Mouse (Mus musculus) thymus, postnatal 25 days (tissue): ENCODE measurements around the gene Bcl2l13.
A peak's percentile ranks its signal among the peaks of the same experiment; 100 is the strongest.
"Not testable (repeated sequence)": the region's sequence is repeated elsewhere in the genome, so short reads cannot be mapped to it uniquely, and the experiment has no call there.

ENCODE experiments used
- DNase-seq: peaks from one replicate; pipeline ENCODE4 v3.0.0; 2022

Gene Bcl2l13

GRCm38 (mm10) chr6:120830866-120831608 is 5.0 kb upstream of the Bcl2l13 start:
- no peak for DNase-seq

DNA sequence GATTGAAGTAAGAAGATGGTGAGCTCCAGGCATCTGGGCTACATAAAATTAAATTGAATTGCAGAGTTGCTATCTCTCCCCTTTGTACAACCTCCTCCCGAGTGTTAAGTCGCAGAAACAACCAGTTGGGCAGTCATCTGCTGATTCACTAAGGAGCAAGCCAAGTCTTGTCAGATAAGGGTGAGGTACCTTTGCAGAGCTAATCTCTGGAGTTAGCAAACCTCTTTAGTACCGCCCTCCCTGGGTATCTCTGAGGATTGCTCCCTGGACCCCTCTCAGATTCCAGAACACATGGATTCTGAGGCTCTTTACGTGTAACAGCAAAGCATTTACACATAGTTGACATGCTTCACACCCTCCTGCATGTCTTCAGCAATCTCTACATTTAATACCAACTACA is 3.9 kb upstream of the Bcl2l13 start:
- DNase-seq: no peak

DNA sequence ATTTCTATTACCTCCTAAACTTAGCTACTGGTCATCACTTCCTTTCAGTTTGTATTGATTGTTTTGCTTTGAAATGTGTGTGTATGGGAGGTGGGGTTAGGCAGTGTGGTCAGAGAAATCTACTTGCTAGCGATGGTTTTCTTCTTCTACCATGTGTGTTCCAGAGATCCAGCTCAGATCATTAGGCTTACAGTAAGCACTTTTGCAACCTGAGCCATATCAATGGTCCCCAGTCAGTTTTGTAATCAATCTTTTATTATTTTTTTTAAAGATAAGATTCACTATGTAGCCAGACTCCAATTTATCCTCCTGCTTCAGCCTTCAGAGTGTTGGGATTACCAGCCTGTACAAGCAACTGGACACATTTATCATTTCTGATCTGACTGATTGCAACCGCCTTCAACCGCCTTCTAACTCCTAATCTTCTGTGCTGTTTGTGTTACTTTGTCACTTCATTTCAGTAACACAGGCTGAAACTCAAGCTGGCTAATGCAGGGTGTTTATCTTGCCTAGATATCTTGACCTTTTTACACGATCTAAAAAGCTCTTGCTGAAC is 1.2 kb upstream of the Bcl2l13 start:
- DNase-seq: no peak

DNA sequence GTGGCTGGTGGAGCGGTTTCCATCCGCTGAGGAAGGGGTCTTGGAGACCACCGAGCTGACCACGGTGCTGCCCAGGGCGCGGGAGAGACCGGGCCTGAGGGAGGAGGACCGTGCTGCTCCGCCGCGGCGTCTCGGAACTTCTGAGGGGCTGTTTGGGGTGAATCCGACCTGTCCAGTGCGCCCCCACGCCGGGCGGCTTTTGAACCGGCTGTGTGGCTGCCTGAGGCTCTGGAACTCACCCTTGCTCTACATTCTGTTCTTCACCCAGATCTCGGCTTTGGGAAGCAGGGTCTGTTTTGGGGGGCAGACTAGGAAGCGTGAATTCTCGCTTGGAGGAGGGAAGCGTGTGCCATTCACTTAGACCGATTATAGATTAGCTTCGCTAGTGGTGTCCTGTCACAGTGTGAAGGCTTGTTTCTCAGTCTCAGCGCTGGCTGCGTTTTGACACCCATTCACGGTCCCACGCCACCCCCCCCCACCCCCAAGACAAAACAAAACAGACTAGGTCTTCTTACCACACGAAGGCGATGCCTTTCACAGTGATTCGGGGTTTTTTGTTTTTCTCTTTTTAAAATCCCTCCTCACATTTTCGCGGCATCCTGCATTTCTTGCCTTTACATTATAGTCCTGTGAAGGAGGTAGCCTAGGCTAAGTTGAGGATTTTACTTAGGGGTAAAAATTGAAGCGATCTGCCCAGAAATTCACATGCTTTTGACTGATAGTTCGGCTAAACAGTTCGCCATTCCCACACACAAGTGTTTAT is 558 bp downstream of the Bcl2l13 start:
- no peak for DNase-seq

DNA sequence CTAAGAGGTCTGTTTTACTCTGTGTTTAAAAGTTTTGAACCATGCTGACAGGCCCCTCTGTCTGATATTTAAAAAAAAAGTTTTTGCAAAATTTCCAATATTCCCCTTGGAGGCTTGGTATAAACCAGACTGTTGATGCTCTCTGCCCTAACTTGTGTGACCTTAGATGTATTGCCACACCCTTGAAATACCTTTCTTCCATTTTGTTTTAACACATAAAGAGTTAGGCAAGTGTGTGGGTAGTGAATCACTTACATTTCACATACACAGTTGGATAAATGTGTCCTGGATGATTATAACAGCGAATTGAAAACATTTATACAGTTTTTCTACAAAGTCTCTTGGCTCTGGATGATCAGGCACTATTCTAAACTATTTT is 1.1 kb downstream of the Bcl2l13 start:
- DNase-seq: no peak

DNA sequence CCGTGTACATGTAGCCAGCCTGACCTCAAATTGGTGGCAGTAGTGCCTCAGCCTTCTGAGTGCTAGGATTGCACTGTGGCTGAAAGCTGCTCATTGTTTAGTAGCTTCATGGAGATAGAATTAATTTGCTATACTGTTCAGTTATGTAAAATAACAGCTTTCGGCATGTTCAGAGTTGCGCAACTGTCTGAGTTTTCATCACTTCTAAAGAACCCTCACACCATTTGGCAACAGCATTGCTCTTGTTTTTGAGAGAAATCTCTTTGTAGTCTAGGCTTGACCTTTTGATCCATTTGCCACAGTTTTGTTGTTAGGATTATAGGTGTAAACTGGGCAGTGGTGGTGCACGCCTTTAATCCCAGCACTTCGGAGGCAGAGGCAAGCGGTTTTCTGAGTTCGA is 4.2 kb downstream of the Bcl2l13 start:
- DNase-seq: no peak

DNA sequence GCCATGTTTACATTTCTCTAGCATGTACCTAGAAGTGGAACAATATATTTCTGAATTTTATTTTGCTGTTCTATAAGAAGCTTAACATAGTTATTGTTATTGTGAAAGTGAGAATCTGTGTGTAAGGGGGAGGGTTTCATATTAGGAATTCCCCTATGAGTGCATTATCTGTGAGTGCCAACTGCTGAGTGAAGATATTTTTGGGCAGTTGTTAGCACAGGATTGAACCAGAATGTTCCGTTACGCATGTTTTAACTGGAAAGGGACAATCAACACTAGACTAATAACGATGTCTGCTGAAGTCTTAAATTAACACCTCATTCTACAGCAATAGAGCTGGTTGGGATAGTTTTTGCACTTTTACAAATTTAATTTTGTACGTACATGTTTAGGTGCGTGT is 5.7 kb downstream of the Bcl2l13 start:
- DNase-seq: no peak

GRCm38 (mm10) chr6:120850720-120851119 is 14.7 kb downstream of the Bcl2l13 start:
- DNase-seq: not testable (repeated sequence)

GRCm38 (mm10) chr6:120854413-120854812 is 18.4 kb downstream of the Bcl2l13 start:
- DNase-seq: no peak

DNA sequence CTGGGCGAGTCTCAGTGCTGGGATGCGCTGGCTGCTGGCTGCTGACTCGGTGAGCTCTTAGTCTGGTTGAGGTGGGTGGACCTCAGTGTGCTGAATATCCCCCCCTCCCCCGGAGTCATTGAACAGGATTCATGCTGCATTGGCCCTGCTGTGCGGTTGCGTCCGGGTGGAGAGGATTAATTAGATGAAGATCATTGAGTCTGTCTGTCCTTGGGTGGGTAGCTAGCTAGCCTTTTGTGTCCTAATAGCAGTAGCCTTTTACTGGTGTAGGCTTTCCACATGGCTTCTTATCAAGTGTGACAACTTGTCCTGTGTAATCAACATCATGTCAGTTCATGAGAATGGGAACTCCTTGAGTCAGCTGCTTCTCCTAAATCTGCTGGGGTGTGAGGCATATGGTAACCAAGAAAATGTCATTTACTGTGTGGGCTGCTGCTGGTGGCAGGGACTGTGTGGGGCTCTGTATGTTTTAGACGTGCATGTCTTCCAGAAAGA is 22.3 kb downstream of the Bcl2l13 start:
- no peak for DNase-seq

- no peak for DNase-seq
These were observed 24.1 kb downstream of the Bcl2l13 start for GRCm38 (mm10) chr6:120860079-120860478.

GRCm38 (mm10) chr6:120866051-120866814 is 30.2 kb downstream of the Bcl2l13 start:
- no peak for DNase-seq

- DNase-seq: no peak
These were observed 32.8 kb downstream of the Bcl2l13 start for GRCm38 (mm10) chr6:120868824-120869223.

DNA sequence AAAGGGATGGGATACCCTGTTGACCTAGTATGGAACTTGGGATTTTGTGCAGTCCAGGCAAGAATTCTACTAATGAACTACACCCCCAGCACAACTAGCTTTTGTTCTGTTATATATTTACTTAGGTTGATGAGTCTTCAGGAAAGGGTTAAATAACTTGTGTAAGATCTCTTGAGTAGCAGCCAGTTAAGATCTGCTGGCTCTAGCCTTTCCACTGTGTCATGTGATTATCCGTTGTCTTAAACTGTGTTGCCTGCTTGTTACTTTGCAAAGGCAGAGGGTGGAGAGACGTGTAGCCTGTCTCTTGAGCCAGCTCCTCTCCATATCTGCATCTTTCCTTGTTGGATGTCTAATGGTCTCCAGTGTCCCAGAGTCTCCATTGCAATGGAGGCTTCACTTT is 35.3 kb downstream of the Bcl2l13 start:
- no peak for DNase-seq

- DNase-seq: no peak
These were observed 37.9 kb downstream of the Bcl2l13 start for GRCm38 (mm10) chr6:120873874-120874273.

DNA sequence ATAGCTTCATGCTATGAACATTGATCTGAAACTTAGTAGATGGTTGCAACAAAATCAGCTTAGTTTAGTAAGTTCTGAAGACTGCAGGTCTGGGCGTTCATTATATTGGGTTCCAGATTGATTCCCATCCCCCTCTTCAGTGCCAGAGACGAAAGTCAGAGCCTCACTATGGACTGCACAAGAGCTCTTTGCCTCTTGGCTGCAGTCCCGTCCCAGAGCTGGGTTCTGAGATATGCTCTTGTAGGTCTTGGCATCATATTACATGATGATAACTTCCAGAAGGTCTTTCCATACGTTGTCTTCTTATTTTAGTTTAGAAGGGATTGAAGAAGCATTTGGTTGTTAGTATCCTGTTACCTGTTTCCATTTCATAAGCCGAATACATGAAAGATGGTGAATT is 43.0 kb downstream of the Bcl2l13 start:
- no peak for DNase-seq

DNA sequence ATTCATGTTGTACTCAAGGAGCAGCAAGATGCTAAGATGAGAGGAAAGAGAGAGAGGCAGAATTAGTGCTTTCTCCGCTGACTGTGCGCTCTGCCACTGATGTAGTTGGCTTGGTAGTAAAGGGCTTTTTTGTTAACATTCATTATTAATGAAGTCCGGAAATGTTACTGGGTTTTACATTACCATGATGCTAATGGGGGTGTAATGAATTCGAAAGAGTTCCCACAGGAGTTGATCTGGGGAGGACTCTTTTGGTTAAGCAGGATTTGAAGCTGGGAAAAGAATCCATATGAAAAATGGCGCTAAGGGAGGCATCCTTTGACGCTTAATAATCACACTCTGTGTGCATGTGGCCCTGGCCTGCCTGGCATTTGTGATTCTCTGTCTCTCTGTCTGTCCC is 48.4 kb downstream of the Bcl2l13 start:
- no peak for DNase-seq

DNA sequence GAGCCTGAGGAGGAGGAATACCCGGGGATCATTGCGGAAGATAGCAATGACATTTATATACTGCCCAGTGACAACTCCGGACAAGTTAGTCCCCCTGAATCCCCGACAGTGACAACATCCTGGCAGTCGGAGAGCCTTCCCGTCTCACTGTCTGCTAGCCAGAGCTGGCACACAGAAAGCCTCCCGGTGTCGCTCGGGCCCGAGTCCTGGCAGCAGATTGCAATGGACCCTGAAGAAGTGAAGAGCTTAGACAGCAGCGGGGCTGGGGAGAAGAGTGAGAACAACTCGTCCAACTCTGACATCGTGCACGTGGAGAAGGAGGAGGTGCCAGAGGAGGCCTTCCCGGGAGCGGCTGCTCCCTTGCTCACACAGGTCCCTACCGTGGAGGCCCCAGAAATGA is 50.7 kb downstream of the Bcl2l13 start:
- no peak for DNase-seq

DNA sequence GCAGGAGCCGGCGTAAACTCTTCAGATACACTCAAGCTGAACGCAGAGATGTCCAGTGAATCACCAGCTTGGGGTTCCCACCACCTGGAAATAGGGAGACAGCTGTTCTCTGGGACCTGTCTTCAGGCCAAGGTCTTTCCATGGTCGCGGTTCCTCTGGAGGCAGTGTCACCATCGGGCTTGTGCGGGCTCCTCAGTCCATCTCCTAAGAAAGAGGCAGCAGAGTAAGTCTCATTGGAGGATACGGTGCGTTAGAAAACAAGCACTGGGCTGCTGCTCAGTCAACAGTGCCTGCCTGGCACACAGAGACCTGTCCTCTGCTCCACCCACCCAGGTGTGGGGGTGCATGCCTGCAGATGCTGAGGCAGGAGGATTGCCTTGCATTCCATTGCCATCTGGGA is 58.1 kb downstream of the Bcl2l13 start:
- no peak for DNase-seq

- no peak for DNase-seq
These were observed 58.5 kb downstream of the Bcl2l13 start for GRCm38 (mm10) chr6:120894524-120894923.

DNA sequence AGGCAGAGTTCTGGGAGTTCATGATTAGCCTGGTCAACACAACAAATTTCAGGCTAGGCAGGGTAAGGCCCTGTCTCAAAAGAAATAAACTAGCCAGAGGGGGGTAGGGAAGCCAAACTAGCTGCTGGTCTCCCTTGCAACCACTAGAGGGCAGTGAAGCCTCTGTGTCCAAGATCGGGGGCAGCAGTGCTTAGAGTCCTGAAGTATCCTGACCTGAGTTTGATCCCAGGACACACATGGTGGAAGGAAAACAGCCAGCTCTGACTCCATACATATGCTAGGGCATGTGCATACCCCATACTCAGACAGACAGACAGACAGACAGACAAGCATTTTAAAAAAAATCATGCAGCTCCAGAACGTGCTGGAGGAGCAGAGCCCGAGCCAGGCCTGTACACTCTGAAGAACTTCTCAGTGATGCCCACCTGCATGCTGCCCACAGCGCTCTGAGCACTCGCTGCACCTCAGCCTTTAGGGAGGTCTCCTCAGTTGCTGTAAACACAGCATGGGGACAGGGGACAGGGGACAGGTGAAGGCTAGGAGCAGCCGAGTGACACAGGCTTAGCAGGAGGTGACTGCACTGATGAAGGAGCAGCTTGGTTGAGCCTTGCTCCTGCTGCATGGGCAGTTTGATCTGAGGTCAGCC is 62.3 kb downstream of the Bcl2l13 start:
- DNase-seq: peak; percentile 51

DNA sequence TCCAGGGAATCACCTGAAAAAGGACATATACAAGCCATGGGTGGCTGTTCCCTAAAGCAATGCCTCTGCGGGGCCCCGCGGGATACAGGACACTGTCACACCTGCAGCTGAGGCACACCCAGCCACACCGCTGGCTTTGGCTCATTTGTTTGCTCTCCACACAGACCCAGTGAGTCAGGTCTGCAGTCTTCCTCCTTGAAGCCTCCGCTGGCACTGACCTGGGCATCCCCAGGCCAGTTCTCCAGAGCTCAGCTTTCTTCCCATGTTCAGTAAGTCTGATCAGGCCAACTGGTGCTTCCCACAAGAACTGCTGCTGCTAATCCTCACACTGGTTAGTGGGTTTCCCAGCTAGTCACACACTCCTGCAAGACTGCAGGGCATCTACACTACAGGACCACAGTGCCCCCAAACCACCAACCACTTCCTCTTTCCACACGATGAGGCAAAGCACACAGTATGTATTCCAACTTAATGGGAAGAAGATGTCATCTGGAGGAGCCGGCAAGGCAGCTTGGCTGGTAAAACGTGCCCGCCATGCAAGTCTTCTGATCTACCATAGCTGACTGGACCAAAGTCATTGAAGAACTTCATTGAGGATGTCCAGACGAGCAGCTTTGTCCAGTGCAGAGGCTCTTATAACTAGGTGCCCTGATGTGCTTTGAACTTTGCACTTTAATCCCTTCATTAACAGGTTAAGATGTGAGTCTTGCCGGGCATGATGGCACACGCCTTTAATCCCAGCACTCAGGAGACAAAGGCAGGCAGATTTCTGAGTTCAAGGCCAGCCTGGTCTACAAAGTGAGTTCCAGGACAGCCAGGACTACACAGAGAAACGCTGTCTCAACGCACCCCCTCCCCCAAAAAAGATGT is 66.0 kb downstream of the Bcl2l13 start:
- peak; percentile 54 for DNase-seq
